Mouse (Mus musculus) ES-Bruce4 (cell line): ENCODE data around the gene Phox2a. TPM values are rescaled to one million over a fixed set of nuclear protein-coding genes. Genes with fewer than 3 reads are reported as not detected.
A peak's percentile ranks its signal among the peaks of the same experiment; 100 is the strongest.

Experiments used
- H3K27ac ChIP-seq: 2 replicates; pipeline ENCODE4 v1.5.1; 2012; ENCODE audit warnings: low read length, inconsistent platforms; ENCODE audit not compliant: insufficient read depth
- H3K27me3 ChIP-seq: 2 replicates; pipeline ENCODE4 v1.6.1; 2012; ENCODE audit warnings: mild to moderate bottlenecking, low read length, inconsistent platforms; ENCODE audit not compliant: control insufficient read depth, poor library complexity, insufficient read depth, severe bottlenecking
- H3K36me3 ChIP-seq: 2 replicates; pipeline ENCODE4 v1.6.1; 2012; ENCODE audit warnings: inconsistent platforms, mild to moderate bottlenecking, low read length, moderate library complexity; ENCODE audit not compliant: control insufficient read depth, poor library complexity, insufficient read depth, severe bottlenecking
- H3K4me1 ChIP-seq: one replicate; pipeline ENCODE4 v1.8.1; 2011; ENCODE audit warnings: low read length; ENCODE audit not compliant: control insufficient read depth, insufficient read depth
- H3K4me3 ChIP-seq: 2 replicates; pipeline ENCODE4 v1.5.1; 2011; ENCODE audit warnings: low read depth, mild to moderate bottlenecking, low read length
- H3K9ac ChIP-seq: 2 replicates; pipeline ENCODE4 v1.6.1; 2012; ENCODE audit warnings: low read depth, mild to moderate bottlenecking, inconsistent platforms; ENCODE audit not compliant: poor library complexity, severe bottlenecking
- H3K9me3 ChIP-seq: replicated peaks from 2 replicates; pipeline ENCODE4 v1.6.1; 2012; ENCODE audit warnings: mild to moderate bottlenecking, low read length, inconsistent platforms; ENCODE audit not compliant: control insufficient read depth, poor library complexity, insufficient read depth, severe bottlenecking
- CTCF ChIP-seq: IDR thresholded peaks from one replicate; pipeline ENCODE4 v1.8.1; 2011; ENCODE audit warnings: low read depth, low read length
- EP300 ChIP-seq: IDR thresholded peaks from 2 replicates; pipeline ENCODE4 v1.6.1; 2011; ENCODE audit warnings: low read depth, low read length; ENCODE audit not compliant: insufficient read depth
- POLR2A ChIP-seq: IDR thresholded peaks from one replicate; pipeline ENCODE4 v1.8.1; 2011; ENCODE audit warnings: low read length; ENCODE audit not compliant: insufficient read depth
- polyA plus RNA-seq: library from polyadenylated mRNA; stranded (reverse); fragments of >200 nt; gene quantifications from 2 replicates; pipeline ENCODE4 v1.2.4, GENCODE M21; 2011; ENCODE audit warnings: low read depth; ENCODE audit not compliant: missing spikeins, insufficient read depth, insufficient read length

Gene Phox2a
- polyA plus RNA-seq = 6.5 and 9.6 TPM in 2 replicates

DNA sequence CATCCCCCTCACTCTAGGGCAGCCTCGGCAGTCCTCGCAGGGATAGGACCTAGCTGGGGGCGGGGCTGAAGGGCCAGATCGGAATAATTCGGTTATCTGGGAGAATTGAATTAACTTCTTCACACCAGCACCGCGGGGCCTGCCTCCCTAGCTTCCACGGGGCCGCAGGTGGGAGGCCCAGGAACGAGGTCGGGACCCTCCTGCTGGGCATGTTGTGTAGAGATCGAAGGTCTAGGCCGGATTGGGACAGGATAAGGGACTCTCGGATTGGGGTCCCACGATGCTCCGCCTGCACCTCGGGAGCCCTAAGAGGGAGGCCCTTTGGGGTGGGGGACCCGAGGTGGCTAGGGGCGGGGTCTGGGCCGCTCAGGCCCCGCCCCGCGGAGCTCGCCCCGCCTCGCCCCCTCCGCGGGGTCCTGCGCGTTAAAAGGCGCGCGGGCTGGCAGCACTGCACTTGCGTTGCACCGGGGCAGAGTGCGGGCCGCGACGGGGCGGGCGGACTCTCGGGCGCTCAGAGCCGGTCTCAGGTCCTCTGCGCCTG lies at the start of gene Phox2a:
Phox2a (plus strand) TSS at position 453 of the 541 bp plus-strand sequence.
- Histone ChIP-seq H3K4me3 (peak within 1 kb of the TSS; percentile 68), H3K27me3 (no peaks in the 10 kb centered on the region; the same call in 1 of the 2 replicates), H3K36me3 (no peaks in the 10 kb centered on the region), H3K27ac (no peak within 1 kb of the TSS), H3K9me3 (no peaks in the 10 kb centered on the region), H3K4me1 (peaks cover 3% of the 10 kb centered on the region), H3K9ac (peak within 1 kb of the TSS; percentile 86)
- TF ChIP-seq CTCF = no peak
- TF ChIP-seq EP300 = no peak
- no peak for TF ChIP-seq POLR2A

- Histone ChIP-seq H3K4me3 (no peak overlapping the region), H3K27ac (no peak overlapping the region), H3K36me3 (peaks cover 8% of the 10 kb centered on the region), H3K4me1 (no peaks in the 10 kb centered on the region), H3K9me3 (no peaks in the 10 kb centered on the region), H3K27me3 (no peaks in the 10 kb centered on the region), H3K9ac (no peak overlapping the region)
- no peak for TF ChIP-seq POLR2A
- no peak for TF ChIP-seq CTCF
- TF ChIP-seq EP300 = no peak
Measured at GRCm38 (mm10) chr7:101770051-101770450, 48.1 kb upstream of the Phox2a start.

- H3K4me3 ChIP-seq = no peak overlapping the region
- H3K27ac ChIP-seq = no peak overlapping the region
- TF ChIP-seq CTCF = no peak
Measured at GRCm38 (mm10) chr7:101771604-101772003, 46.5 kb upstream of the Phox2a start.

DNA sequence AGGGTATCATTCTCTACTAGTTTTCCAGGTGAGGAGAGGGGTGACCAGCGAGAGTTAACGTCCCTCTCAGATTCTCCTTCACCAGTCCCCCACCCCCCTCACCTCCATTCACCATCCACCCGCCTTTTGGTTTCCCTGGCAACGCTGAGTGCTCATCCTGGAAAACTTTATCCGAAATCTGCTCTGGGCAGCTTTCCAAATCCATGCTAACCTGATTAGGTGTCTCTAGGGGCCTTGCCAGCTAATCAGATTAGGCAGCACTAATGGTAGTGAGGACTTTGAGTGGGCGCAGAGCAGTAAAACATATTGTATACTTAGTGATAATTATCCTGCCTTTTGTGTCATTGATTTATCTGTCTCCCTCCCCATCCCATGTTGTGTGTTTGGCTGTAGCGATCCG lies 45.4 kb upstream of the Phox2a start:
- no peak overlapping the region for H3K9ac ChIP-seq
- no peak overlapping the region for H3K27ac ChIP-seq

More at GRCm38 (mm10) chr7:101771604-101772003, 46.5 kb upstream of the Phox2a start:
- Histone ChIP-seq H3K4me1 (no peaks in the 10 kb centered on the region), H3K27me3 (no peaks in the 10 kb centered on the region), H3K9me3 (no peaks in the 10 kb centered on the region), H3K36me3 (peaks cover 8% of the 10 kb centered on the region), H3K9ac (no peak overlapping the region)

DNA sequence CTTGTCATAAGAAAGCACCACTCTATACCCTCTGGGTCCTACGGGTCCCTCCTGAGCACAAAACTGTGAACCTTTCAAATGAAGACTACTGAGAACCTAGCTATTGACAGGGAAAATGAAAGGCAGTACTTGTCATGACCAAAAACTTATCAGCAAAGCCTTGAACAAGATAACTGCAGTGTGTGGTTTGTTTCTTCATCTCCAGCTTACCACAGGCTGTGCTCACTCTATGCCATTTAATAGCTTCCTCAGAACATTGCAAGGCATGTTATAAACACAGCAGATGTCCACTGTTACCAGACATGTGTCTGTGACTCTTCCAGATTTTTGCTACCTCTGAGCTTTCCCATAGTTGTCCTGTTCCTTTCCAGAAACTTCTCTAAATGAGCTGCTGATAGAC lies 41.1 kb upstream of the Phox2a start:
- Histone ChIP-seq H3K4me1 (no peaks in the 10 kb centered on the region), H3K27ac (no peak overlapping the region), H3K36me3 (peaks cover 5% of the 10 kb centered on the region), H3K4me3 (no peak overlapping the region), H3K9ac (no peak overlapping the region), H3K27me3 (no peaks in the 10 kb centered on the region), H3K9me3 (no peaks in the 10 kb centered on the region)
- TF ChIP-seq CTCF (no peak), EP300 (no peak), POLR2A (no peak)

More for the DNA sequence above, 45.4 kb upstream of the Phox2a start:
- TF ChIP-seq CTCF = no peak
- TF ChIP-seq POLR2A = no peak
- Histone ChIP-seq H3K9me3 (no peaks in the 10 kb centered on the region), H3K4me1 (no peaks in the 10 kb centered on the region), H3K27me3 (no peaks in the 10 kb centered on the region), H3K4me3 (no peak overlapping the region), H3K36me3 (peaks cover 9% of the 10 kb centered on the region)

DNA sequence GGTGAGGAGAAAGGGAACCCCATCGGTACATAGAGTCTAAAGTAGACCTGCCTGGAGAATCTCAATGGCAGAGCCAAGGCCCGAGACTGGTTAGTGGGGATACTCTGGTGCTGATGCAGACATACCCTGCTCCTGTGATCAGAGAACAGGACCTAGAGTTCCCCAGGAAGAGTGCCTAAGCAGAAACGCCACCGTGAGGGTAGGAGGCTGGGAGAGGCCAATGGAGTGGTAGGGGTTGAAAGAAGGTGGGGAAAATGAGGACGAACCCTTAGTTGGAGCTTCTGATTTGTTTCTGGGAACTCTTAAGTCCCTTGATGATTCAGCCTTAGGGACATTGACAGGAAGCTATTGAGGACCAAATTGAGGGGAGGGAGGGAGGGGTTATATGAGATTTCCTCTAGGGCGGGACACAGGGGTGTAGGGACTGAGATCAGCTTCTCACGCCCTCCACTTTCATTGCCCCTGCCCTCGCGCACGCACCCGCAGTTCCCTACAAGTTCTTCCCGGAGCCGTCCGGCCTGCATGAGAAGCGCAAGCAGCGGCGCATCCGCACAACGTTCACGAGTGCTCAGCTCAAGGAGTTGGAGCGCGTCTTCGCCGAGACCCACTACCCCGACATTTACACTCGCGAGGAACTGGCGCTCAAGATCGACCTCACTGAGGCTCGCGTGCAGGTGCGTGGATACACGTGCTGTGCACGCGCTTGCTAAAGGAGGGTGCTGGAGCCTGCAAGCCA lies 2.4 kb downstream of the Phox2a start:
- no peaks in the 10 kb centered on the region for H3K9me3 ChIP-seq
- H3K27ac ChIP-seq = no peak overlapping the region
- TF ChIP-seq EP300 (0 out of 2 replicates have a peak, but pooled peaks have one; percentile 26), CTCF (no peak), POLR2A (no peak)
- no peaks in the 10 kb centered on the region; the same call in 1 of the 2 replicates for H3K27me3 ChIP-seq
- H3K4me3 ChIP-seq = peak overlapping the region; percentile 43
- H3K36me3 ChIP-seq = peaks cover 10% of the 10 kb centered on the region
- peaks cover 3% of the 10 kb centered on the region for H3K4me1 ChIP-seq
- peak overlapping the region; percentile 86 for H3K9ac ChIP-seq
